Comparison of ENCODE assay signal across 25 mouse cellular contexts in the genomic region with DNA sequence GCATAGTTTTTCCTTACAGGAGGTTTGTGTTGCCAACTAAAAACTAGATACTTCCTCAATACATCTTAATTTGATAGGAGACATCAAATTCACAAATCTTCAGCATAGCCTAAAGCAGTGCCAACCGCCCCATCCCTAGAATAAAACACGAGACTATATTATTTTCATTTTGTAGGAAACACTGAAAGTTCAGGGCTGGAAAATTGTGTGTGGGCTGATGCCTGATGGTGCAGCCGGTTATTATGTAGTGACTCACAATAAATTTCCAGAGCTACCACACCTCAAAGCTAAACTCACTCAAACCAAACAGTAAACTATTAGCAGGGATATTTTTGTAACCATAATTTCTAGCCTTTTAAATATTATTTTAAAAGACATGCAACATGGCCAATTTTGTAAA.
DNase-seq lines count a peak whose midpoint lies in the region; ATAC-seq lines count a peak whose summit lies in the region.
"Had no signal": no experiment of that assay in that cellular context is flagged by ENCODE, and none has a peak within 500 bp of the region (broad histone marks: within the 10 kb centered on the region; RNA-seq: fewer than 3 reads in every experiment).

No protein-coding gene starts in this region.

- WGBS in midbrain, embryonic 11.5 days, result 95% methylated on average over 3 of the region's 3 CpGs
- WGBS in midbrain, embryonic 13.5 days, result 93% methylated on average over 3 of the region's 3 CpGs

- no peak overlapping the region for H3K4me3 ChIP-seq in midbrain, embryonic 11.5 days (ENCODE audit: low read depth, low read length)
- H3K4me3 ChIP-seq in midbrain, embryonic 13.5 days (replicated peaks), result no peak overlapping the region
- H3K4me3 ChIP-seq: erythroblast, embryonic 14.5 days; gastrocnemius, adult 2 months; limb, embryonic 10.5 days; limb, embryonic 15.5 days; neural tube, embryonic 12.5 days had no signal

- ATAC-seq in midbrain, embryonic 11.5 days (ENCODE audit: low FRiP score), result no peak
- no peak for ATAC-seq in midbrain, embryonic 13.5 days
- ATAC-seq: forebrain, embryonic 16.5 days; hindbrain, embryonic 16.5 days; midbrain, embryonic 16.5 days had no signal

- H3K27ac ChIP-seq in midbrain, embryonic 11.5 days (ENCODE audit: low read depth, low read length), result no peak overlapping the region
- H3K27ac ChIP-seq in midbrain, embryonic 13.5 days, result no peak overlapping the region
- H3K27ac ChIP-seq: gastrocnemius, adult 2 months; limb, embryonic 10.5 days; limb, embryonic 15.5 days; liver, embryonic 14.5 days; neural tube, embryonic 12.5 days had no signal

- H3K27me3 ChIP-seq in midbrain, embryonic 11.5 days (ENCODE audit: control insufficient read depth, insufficient read depth, low read length), result no peaks in the 10 kb centered on the region
- no peaks in the 10 kb centered on the region for H3K27me3 ChIP-seq in midbrain, embryonic 13.5 days
- H3K27me3 ChIP-seq: limb, embryonic 15.5 days; neural tube, embryonic 12.5 days had no signal

- no peaks in the 10 kb centered on the region for H3K9me3 ChIP-seq in midbrain, embryonic 11.5 days (ENCODE audit: control insufficient read depth, low read length)
- no peaks in the 10 kb centered on the region for H3K9me3 ChIP-seq in midbrain, embryonic 13.5 days
- H3K9me3 ChIP-seq: limb, embryonic 10.5 days; limb, embryonic 15.5 days; neural tube, embryonic 12.5 days had no signal

- H3K4me1 ChIP-seq in midbrain, embryonic 11.5 days (ENCODE audit: control insufficient read depth, insufficient read depth, low read length), result no peaks in the 10 kb centered on the region
- peaks cover 4% of the 10 kb centered on the region; the same call in 1 of the 2 replicates for H3K4me1 ChIP-seq in midbrain, embryonic 13.5 days (replicated peaks)
- H3K4me1 ChIP-seq: limb, embryonic 10.5 days; neural tube, embryonic 12.5 days had no signal

- no peak overlapping the region for H3K4me2 ChIP-seq in midbrain, embryonic 11.5 days
- H3K4me2 ChIP-seq in midbrain, embryonic 13.5 days (replicated peaks), result no peak overlapping the region
- H3K4me2 ChIP-seq: limb, embryonic 15.5 days; neural tube, embryonic 12.5 days had no signal

- no peaks in the 10 kb centered on the region for H3K36me3 ChIP-seq in midbrain, embryonic 11.5 days (ENCODE audit: control insufficient read depth, insufficient read depth, low read length)
- no peaks in the 10 kb centered on the region for H3K36me3 ChIP-seq in midbrain, embryonic 13.5 days
- H3K36me3 ChIP-seq: limb, embryonic 10.5 days; limb, embryonic 15.5 days; neural tube, embryonic 12.5 days had no signal

- no peak overlapping the region for H3K9ac ChIP-seq in midbrain, embryonic 11.5 days (ENCODE audit: low read length)
- no peak overlapping the region for H3K9ac ChIP-seq in midbrain, embryonic 13.5 days (replicated peaks)
- H3K9ac ChIP-seq: limb, embryonic 15.5 days; liver, embryonic 14.5 days; neural tube, embryonic 12.5 days had no signal

- peak; percentile 28 for DNase-seq in layer of hippocampus, adult 11-12 months (ENCODE audit: low spot score)
- DNase-seq in layer of hippocampus, postnatal 10 days (ENCODE audit: low spot score in 2 of 2), result no peak
- DNase-seq in midbrain, embryonic 11.5 days (ENCODE audit: low spot score, missing footprints), result peak; percentile 14
- peak; percentile 23 to 38 for DNase-seq in layer of hippocampus, adult 8-10 months (ENCODE audit: low spot score in 2 of 2)
- peak; percentile 42 for DNase-seq in telencephalon, adult 2 months (ENCODE audit: low read depth, low spot score)
- DNase-seq in adipocyte (ENCODE audit: low spot score), result no peak
- DNase-seq: adrenal gland, adult 2 months; adrenal gland, postnatal 36 days; cerebellum, adult 2 months; cerebellum, postnatal 14 days; gastrocnemius, adult 2 months; heart, postnatal 14 days; kidney, adult 18-20 months; kidney, postnatal 36 days; lung, adult 2 months; lung, postnatal 14 days had no signal

Comparison
In these comparisons a context has a peak if more than half of its experiments do, and no peak if none do; other contexts are left out.
1. DNase-seq: peak in layer of hippocampus, adult 11-12 months (single experiment), midbrain, embryonic 11.5 days (single experiment), layer of hippocampus, adult 8-10 months (2 of 2) and telencephalon, adult 2 months (single experiment); none in layer of hippocampus, postnatal 10 days (0 of 2) and adipocyte (single experiment).